Mouse (Mus musculus): ENCODE measurements around the gene Gm45716. TPM values are rescaled to one million over a fixed set of nuclear protein-coding genes. Genes with fewer than 3 reads are reported as not detected.
"Not testable (repeated sequence)": the region's sequence is repeated elsewhere in the genome, so short reads cannot be mapped to it uniquely, and the experiment has no call there.

Gene Gm45716
- polyA plus RNA-seq, 1 experiment, result 4.9 TPM

DNA sequence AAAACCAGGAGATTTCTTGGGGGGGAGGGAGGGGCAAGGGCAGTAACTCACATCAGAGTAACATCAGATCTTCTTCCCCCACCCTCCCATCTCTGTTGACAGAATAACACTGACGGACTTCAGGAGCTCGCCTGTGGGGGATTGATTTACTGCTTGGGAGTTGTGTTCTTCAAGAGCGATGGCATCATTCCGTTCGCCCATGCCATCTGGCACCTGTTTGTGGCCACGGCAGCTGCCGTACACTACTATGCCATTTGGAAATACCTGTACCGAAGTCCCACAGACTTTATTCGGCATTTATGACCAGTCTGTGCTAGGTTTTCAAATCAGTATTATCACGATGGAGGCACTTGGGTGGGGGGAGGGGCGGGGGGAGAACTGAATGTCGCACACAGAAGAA, 89.1 kb downstream of the Gm45716 start:
- Histone ChIP-seq H3K4me3 (replicated peaks; ENCODE audit: insufficient read depth, low read depth, low read length) (no peak overlapping the region), H3K27ac (ENCODE audit: insufficient read depth, low read length) (no peak overlapping the region), H3K4me1 (ENCODE audit: control insufficient read depth, insufficient read depth, low read length) (peaks cover 5% of the 10 kb centered on the region; the same call in 1 of the 2 replicates), H3K27me3 (ENCODE audit: control insufficient read depth, insufficient read depth, low read length) (no peaks in the 10 kb centered on the region)
- TF ChIP-seq CTCF (IDR thresholded peaks at IDR 0.05; ENCODE audit: borderline replicate concordance, insufficient read depth, low read depth, low read length), result no peak
- TF ChIP-seq POLR2A (IDR thresholded peaks at IDR 0.05; ENCODE audit: borderline replicate concordance, insufficient read depth, low read length), result no peak
- 28% methylated on average over 12 of the region's 12 CpGs for WGBS
- DNase-seq, result peak; percentile 25 to 36

DNA sequence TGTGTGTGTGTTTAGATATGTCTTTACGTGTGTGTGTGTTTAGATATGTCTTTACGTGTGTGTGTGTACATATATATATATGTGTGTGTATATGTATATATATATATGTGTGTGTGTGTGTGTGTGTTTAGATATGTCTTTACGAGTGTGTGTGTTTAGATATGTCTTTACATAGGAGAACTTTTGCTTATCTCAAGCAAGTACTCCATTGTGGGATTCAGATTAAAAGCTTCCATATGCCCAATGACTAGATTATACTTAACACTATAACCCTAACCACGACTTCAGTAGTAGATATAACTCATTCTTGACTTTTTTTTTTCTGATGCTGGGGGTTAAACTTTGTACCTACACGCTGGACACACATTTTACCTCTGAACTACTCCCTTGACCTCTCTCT, 92.6 kb downstream of the Gm45716 start:
- H3K4me1 ChIP-seq (ENCODE audit: control insufficient read depth, insufficient read depth, low read length), result peaks cover 5% of the 10 kb centered on the region; the same call in 1 of the 2 replicates
- DNase-seq, result no peak
- H3K27ac ChIP-seq (ENCODE audit: insufficient read depth, low read length), result no peak overlapping the region
- 94% methylated on average over 5 of the region's 5 CpGs for WGBS
- no peak overlapping the region for H3K4me3 ChIP-seq (replicated peaks; ENCODE audit: insufficient read depth, low read depth, low read length)
- no peaks in the 10 kb centered on the region for H3K27me3 ChIP-seq (ENCODE audit: control insufficient read depth, insufficient read depth, low read length)
- TF ChIP-seq POLR2A (IDR thresholded peaks at IDR 0.05; ENCODE audit: borderline replicate concordance, insufficient read depth, low read length) (no peak), CTCF (IDR thresholded peaks at IDR 0.05; ENCODE audit: borderline replicate concordance, insufficient read depth, low read depth, low read length) (no peak)

DNA sequence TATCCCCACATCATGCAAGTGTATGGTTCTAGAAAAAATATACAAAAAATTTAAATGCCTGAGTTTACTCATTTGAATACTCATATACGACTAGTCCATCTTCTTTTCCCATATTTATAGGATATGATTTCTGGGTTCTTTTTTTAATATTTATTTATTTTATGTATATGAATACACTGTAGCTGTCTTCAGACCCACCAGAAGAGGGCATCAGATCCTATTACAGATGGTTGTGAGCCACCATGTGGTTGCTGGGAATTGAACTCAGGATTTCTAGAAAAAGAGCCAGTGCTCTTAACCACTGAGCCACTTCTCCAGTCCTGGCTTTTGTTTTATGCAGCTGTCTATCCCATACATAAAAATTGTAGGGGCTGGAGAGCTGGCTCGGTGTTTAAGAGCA, 94.5 kb downstream of the Gm45716 start:
- not testable (repeated sequence) for H3K27ac ChIP-seq (ENCODE audit: insufficient read depth, low read length); H3K4me1 ChIP-seq (ENCODE audit: control insufficient read depth, insufficient read depth, low read length); DNase-seq; H3K4me3 ChIP-seq (replicated peaks; ENCODE audit: insufficient read depth, low read depth, low read length); H3K27me3 ChIP-seq (ENCODE audit: control insufficient read depth, insufficient read depth, low read length)
- WGBS, result 87% methylated on average over 2 of the region's 2 CpGs

DNA sequence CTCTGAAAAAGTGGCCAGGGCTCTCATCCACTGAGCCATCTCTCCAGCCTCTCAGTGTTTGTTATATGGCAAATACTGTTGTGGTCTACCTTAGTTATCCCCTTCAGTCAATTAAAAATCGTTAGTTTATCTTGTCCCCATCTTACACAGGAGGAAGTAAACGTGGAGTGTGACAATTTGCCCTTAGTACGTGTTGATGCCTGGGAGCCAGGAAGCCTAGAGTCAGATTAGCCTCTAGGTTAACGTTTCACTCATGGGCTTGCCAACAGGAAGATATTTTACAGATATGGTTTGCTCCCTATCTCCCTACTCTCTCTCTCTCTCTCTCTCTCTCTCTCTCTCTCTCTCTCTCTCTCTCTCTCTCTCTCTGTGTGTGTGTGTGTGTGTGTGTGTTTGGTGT, 95.7 kb downstream of the Gm45716 start:
- no peak overlapping the region for H3K27ac ChIP-seq (ENCODE audit: insufficient read depth, low read length)
- H3K4me3 ChIP-seq (replicated peaks; ENCODE audit: insufficient read depth, low read depth, low read length), result no peak overlapping the region
- 75% methylated on average over 4 of the region's 4 CpGs for WGBS
- no peaks in the 10 kb centered on the region for H3K4me1 ChIP-seq (ENCODE audit: control insufficient read depth, insufficient read depth, low read length)
- TF ChIP-seq POLR2A (IDR thresholded peaks at IDR 0.05; ENCODE audit: borderline replicate concordance, insufficient read depth, low read length) (no peak), CTCF (IDR thresholded peaks at IDR 0.05; ENCODE audit: borderline replicate concordance, insufficient read depth, low read depth, low read length) (no peak)
- no peaks in the 10 kb centered on the region for H3K27me3 ChIP-seq (ENCODE audit: control insufficient read depth, insufficient read depth, low read length)
- DNase-seq, result no peak

DNA sequence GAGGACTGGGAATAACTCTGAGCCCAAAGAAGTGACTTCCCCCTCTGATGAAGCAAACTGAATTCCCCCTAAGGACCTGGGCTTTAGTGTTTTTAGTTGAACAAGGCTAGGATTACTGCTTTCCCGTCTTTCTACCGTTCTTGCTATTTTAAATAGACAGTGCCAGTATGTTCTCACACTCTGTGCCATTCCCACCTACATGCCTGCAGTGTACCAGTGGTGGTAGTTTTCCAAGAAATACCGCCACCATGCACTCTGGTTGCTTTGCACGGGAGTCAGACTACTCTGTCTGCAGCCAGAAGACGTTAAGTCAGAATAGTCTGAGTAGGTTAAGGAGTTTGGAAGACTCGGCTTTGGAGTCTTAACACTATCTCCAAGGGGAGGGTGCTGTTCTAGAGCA, 96.1 kb downstream of the Gm45716 start:
- Histone ChIP-seq H3K27ac (ENCODE audit: insufficient read depth, low read length) (no peak overlapping the region), H3K27me3 (ENCODE audit: control insufficient read depth, insufficient read depth, low read length) (no peaks in the 10 kb centered on the region), H3K4me3 (replicated peaks; ENCODE audit: insufficient read depth, low read depth, low read length) (no peak overlapping the region), H3K4me1 (ENCODE audit: control insufficient read depth, insufficient read depth, low read length) (no peaks in the 10 kb centered on the region)
- TF ChIP-seq CTCF (IDR thresholded peaks at IDR 0.05; ENCODE audit: borderline replicate concordance, insufficient read depth, low read depth, low read length) (no peak), POLR2A (IDR thresholded peaks at IDR 0.05; ENCODE audit: borderline replicate concordance, insufficient read depth, low read length) (no peak)
- no peak for DNase-seq
- 72% methylated on average over 6 of the region's 6 CpGs for WGBS

DNA sequence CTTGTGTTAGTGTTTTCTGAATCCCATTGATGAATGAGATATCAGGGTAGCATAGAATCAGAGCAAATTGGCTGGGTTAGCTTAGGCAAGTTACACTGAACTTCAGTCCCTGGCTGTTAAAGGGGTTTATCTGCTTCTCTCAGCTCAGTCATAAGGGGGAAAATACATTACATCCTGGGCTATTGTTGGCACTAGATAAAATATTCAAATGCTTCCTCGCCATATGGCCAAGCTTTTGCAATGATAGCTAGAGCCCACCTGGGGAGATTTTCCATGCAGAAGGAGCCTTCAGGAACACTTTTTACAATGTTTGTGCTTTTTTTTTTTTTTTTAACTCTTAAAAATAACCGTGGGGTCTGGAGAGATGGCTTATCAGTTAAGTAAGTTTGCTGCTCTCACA, 96.6 kb downstream of the Gm45716 start:
- WGBS, result 39% methylated on average over 2 of the region's 2 CpGs
- no peaks in the 10 kb centered on the region for H3K4me1 ChIP-seq (ENCODE audit: control insufficient read depth, insufficient read depth, low read length)
- TF ChIP-seq CTCF (IDR thresholded peaks at IDR 0.05; ENCODE audit: borderline replicate concordance, insufficient read depth, low read depth, low read length), result no peak
- no peaks in the 10 kb centered on the region for H3K27me3 ChIP-seq (ENCODE audit: control insufficient read depth, insufficient read depth, low read length)
- H3K27ac ChIP-seq (ENCODE audit: insufficient read depth, low read length), result no peak overlapping the region
- DNase-seq, result no peak
- H3K4me3 ChIP-seq (replicated peaks; ENCODE audit: insufficient read depth, low read depth, low read length), result no peak overlapping the region

DNA sequence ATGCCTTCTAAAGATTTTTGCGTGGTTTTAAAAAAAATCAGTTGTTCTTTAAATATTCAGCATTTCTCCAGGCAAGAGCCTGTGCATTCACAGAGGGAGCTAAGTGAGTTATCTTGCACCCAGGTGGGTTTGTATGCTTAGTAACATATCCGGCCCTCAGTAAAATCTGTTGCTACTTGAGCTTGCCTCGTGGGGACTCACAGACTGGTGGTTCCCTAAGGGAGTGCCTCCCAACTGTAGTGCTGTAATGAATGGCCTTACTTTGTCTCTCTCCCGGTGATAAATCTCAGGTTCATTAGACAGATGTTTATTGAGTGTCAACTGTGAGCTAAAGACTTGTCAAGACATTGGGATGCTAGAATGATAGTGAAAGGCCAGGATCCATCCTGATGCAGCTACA, 97.1 kb downstream of the Gm45716 start:
- WGBS, result 79% methylated on average over 4 of the region's 4 CpGs
- no peak for DNase-seq
- Histone ChIP-seq H3K27ac (ENCODE audit: insufficient read depth, low read length) (no peak overlapping the region), H3K4me3 (replicated peaks; ENCODE audit: insufficient read depth, low read depth, low read length) (no peak overlapping the region), H3K27me3 (ENCODE audit: control insufficient read depth, insufficient read depth, low read length) (no peaks in the 10 kb centered on the region), H3K4me1 (ENCODE audit: control insufficient read depth, insufficient read depth, low read length) (no peaks in the 10 kb centered on the region)
- TF ChIP-seq CTCF (IDR thresholded peaks at IDR 0.05; ENCODE audit: borderline replicate concordance, insufficient read depth, low read depth, low read length) (no peak), POLR2A (IDR thresholded peaks at IDR 0.05; ENCODE audit: borderline replicate concordance, insufficient read depth, low read length) (no peak)

DNA sequence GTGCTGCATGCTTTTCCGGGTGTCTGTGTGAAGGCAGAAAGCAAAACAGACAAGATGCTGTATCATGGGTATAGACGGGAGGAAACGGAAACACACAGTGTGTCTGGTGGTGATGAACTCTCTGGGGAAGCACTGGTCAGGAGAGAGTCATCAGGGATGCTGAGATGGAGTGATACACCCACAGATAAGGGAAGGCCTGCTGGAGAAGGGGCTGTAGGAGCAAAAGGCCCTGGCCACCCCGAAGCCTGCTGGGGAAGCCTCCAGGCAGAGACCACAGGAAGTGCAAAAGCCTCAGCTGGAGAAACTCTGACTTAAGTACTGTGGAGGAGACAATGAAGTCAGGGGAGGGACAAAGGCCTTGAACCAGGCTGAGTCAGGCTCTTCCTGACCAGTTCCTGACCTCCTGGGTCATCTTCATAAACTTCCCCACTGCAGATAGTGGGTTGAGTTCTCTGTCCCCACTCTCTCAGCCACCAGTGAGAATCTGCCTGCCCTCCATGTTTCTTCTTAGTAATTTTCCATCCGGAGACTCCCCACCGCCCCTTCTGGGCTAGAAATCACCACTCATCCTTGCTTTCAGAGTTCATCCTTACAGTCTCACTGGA, 99.2 kb downstream of the Gm45716 start:
- 95% methylated on average over 6 of the region's 6 CpGs for WGBS
- H3K4me3 ChIP-seq (replicated peaks; ENCODE audit: insufficient read depth, low read depth, low read length), result no peak overlapping the region
- H3K4me1 ChIP-seq (ENCODE audit: control insufficient read depth, insufficient read depth, low read length), result no peaks in the 10 kb centered on the region
- no peak for DNase-seq
- TF ChIP-seq POLR2A (IDR thresholded peaks at IDR 0.05; ENCODE audit: borderline replicate concordance, insufficient read depth, low read length), result no peak
- no peak for TF ChIP-seq CTCF (IDR thresholded peaks at IDR 0.05; ENCODE audit: borderline replicate concordance, insufficient read depth, low read depth, low read length)
- no peak overlapping the region for H3K27ac ChIP-seq (ENCODE audit: insufficient read depth, low read length)
- H3K27me3 ChIP-seq (ENCODE audit: control insufficient read depth, insufficient read depth, low read length), result no peaks in the 10 kb centered on the region
